Mouse (Mus musculus): ENCODE measurements around the gene Cpn2. TPM values are rescaled to one million over a fixed set of nuclear protein-coding genes. Genes with fewer than 3 reads are reported as not detected.

Gene Cpn2
- total RNA-seq, 1 experiment from 2014 or later, result not detected

DNA sequence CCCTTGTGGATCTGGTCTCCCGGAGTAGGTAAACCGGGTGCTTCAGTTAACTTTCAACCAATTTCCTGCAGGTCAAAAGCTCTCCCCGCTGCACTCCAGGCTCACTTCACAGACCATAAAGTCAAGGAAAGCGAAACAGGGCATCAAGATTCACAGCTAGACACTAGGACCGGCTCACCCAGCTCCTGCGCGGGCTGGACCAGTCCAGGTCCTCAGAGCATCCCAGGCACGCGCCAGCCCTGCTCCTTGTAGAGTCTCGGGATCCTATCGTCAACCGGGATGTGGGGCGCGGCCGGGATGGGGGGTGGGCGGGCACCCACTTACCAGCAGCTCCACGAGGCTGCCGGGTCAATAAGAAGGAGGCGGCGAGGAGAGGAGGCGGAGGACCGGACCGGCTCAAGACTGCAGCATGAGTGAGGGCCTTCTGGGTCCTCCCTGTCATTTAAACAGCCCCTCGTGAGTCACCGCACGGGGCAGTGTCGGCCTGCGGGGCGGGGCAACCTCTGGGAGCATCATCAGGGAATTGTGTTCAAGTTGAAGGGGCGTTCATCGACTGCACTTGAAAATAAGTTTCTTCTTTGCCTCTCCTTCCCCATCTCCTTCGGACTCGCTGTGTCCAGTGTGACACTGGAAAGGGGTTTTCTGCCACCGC is 15.7 kb upstream of the Cpn2 start, which contains the start of gene Lrrc15:
Gene Lrrc15, minus strand, starts transcription at position 413 of the 652 bp plus-strand sequence.
- ATAC-seq (replicated peaks; ENCODE audit: low read depth, poor library complexity, severe bottlenecking), result peak; percentile 52

DNA sequence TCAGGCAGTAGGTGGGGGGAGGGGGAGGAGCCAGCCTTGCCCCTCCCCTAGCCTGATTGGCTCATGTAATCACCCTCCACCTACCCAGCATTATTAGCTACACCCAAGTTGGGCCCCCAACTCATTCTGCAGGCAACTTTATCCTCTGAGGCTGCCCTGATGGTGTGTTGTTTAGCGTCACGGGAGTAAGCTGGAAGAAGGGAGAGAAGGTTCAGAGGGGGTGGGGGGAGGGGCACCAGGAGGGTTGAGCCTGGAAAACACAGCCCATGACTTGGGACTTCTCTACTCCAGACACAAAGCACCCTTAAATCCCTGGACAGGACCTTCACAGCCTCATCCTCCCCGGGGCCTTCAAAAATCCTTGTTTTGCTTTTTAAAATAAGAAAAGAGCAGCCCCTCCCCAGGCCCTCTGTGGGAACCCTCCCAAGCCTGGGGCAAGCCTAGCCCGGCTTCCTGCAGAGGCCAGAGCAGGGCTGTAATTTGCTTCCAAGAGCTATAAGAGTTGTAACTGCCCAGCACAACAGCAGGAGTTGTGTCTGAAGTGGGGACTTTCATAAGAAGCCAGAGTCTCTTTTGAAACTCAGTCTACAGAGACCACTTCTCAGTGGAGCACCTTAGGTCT is 13.5 kb upstream of the Cpn2 start:
- ATAC-seq (replicated peaks; ENCODE audit: low read depth, poor library complexity, severe bottlenecking), result no peak

DNA sequence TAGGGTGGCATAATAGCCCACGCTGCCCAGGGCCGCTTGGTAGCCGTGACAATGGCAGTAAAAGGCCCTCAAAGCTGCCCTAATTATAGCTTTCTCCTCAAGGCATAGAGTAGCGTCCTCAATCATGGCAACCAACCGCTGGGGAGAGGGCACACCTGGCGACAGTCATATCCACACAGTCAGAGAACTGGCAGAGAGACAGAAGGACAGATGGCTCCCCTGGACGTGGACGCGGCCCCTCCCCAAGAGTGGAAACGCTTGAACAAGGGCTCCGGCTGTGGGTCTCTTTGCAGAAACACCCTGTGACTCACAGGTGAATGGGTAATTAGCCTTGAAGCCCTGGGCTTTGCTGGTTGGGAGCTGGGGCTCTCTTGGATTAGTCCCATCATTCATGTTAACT is 11.1 kb upstream of the Cpn2 start:
- ATAC-seq (replicated peaks; ENCODE audit: low read depth, poor library complexity, severe bottlenecking), result no peak

DNA sequence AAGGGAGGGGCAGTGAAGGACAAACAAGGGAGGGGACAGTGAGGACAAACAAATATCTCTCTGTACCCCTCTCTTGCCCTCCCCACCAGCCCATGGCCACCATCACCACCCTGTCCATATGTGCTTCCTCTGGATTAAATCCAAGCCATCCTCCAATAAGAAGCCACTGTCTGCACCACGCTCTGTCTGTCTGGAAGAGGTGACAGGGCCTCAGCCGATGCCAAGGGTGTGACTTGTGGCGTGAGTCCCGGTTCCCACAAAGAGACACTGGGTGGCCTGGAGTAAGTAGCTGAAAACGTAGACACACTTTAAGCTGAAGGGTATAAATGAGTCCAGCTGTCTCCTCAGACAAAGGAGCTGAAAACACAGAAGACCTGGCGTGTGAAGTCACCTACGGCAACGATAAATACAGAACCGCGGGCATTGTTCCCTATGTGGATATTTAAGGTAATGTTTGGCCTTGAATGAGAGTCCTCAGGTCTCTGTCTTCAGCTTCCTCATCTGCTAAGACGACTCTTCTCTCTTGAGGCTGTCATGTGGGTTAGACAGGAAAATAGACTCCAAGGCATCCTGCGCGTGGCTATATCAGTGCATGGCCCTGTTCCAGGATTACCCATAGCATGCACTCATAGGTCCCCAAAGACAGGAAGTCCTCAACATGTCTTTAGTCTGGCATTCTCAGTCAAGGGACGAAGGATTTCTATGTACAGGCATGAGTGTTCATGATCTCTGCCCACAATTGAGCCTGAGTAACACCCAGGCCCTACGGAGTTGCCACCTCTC is 8.4 kb upstream of the Cpn2 start:
- ATAC-seq (replicated peaks; ENCODE audit: low read depth, poor library complexity, severe bottlenecking), result peak; percentile 64

DNA sequence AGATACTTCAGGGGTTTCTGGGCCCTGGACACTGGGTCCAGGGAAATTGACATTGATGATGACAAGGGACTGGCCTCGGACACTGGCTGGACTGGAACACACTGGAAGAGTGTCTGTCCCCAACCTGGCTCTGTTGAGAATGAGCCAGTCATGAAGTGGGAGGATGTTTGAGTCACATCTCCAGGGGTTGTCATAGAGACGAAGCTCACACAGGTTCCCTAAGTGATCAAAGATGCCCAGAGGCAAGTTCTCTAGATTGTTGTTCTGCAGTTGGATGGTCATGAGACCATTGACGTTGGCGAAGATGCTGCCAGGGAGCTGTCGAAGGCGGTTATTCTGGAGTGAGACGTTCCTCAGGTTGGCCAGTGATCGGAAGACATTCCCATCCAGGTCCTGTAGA is 5.8 kb upstream of the Cpn2 start:
- no peak for ATAC-seq (replicated peaks; ENCODE audit: low read depth, poor library complexity, severe bottlenecking)

DNA sequence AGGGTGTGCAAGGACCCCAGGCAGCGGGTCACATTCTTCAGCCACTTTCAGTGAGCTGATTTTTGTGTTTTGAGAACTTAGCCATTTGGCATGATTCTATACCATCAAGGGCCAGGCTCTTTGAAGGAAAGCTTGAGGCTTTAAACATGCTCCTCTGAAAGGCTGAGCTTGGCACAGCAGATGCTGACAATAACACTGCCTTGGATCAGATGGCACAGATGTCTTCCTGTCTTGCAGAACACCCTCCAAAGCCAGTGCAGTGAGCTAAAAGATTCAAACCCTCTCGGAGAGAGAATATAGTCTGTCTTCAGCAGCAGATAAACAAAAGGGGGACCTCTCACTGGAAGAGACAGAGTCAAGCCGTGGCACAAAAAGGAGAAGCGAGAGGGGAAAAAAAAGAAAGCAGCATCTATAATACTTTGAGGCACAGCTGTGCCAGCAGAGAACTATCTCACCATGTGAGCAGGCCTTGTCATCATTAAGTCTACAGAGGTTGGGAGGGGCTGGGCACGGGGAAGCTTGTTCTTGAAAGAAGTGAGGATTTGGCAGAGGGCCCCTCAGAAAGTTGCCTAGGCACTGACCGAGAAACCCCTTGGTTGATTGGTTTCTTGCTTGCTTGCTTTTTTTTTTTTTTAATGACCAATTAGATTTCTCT is 4.8 kb upstream of the Cpn2 start:
- ATAC-seq (replicated peaks; ENCODE audit: low read depth, poor library complexity, severe bottlenecking), result 0 out of 2 replicates have a peak, but pooled peaks have one; percentile 29

DNA sequence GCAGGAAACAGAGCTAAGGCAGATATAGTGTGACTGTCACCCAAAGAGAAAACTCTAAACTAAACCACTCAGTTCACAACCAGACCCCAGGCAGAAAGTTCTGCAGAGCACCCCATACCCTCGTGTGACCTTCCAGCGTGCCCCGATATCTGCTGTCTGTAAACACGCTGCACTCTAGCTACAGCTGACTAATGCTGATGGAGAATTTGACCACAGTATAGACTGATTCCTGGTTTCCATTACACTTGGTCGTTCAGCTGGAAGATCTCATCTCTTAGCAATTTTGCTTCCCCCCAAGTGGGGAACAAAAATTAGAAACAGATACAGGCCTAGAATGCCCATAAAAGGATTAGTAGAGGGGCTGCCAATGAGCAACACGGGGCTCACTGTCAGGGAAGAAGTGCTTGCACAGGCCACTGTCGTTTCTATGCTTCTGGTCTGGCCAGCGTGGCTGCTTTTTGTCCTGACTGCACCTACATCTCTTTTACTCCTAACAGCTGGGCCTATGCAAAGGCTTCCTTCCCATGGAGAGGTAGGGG is 4.0 kb upstream of the Cpn2 start:
- no peak for ATAC-seq (replicated peaks; ENCODE audit: low read depth, poor library complexity, severe bottlenecking)

DNA sequence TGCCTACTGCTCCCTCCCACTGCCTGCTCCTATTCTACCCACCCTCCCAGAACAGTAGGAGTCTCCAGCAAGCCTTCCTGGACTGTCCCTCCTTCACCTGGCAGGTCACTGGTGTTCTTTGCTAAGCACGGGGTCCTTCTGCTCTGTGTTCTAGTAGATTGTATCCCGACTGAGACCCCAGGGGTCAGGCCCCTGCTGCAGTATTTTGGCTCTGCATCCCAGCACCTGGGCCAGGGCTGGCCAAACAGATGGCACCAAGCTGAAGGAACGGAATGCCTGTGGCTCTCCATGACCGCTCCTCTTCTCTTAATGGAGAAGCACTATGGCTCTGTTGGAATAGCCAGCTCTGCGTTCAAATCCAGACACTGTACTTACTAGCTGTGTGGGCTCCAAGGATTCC is 738 bp downstream of the Cpn2 start:
- no peak for ATAC-seq (replicated peaks; ENCODE audit: low read depth, poor library complexity, severe bottlenecking)

DNA sequence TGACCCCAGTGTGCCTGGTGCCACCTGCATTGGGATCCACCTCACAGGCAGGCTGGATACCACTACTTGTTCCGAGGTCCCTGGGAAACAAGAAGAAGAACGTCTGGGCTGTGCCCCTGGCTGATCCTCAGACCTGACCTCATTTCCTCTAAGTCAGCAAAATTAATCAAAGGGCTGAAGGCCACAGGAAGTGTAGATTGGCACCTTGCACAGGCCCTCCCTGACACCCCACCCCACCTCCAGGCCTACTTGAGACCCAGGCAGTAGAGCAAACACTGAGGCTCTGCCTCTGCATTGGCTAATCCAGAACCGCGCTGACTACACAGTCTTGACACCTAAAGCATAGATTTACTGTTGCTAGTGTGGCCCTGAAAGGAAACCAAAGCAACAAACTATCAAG is 1.7 kb downstream of the Cpn2 start:
- peak; percentile 67 for ATAC-seq (replicated peaks; ENCODE audit: low read depth, poor library complexity, severe bottlenecking)

DNA sequence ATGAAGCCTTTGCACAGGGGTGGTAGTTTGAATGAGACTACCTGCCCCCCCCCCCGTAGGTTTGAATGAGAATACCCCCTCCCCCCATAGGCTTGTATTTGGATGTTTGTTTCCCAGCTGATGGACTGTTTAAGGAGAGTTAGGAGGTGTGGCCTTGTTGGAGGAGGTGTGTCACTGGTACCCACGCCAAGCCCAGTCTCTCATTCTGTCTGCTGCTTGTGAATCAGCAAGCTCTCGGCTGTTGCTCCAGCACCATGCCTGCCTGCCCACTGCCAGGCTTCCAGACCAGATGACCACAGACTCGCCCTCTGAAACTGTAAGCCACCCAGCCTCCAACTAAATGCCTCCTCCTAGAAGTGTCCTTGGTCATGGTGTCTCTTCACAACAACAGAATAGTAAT is 4.1 kb downstream of the Cpn2 start:
- ATAC-seq (replicated peaks; ENCODE audit: low read depth, poor library complexity, severe bottlenecking), result no peak

DNA sequence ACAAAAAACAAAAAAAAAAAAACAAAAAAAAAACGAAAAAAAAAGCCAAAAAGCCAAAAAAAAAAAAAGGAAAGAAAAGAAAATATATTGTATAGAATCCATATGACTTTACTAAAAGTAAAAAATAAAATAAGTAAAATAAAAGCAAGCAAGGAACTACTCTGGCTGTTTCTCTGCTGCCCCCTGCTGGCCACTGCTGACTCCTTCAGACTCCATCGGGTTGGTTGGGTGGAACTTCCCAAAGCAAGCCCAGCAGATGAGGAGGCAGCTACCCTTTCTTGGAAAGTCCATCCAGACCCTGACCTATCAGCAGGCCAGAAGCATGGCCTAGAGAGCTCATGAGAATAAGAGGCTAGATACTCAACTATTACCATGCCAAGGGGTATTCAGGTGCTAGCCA is 4.6 kb downstream of the Cpn2 start:
- peak; percentile 51; the same call in 1 of the 2 replicates for ATAC-seq (replicated peaks; ENCODE audit: low read depth, poor library complexity, severe bottlenecking)

DNA sequence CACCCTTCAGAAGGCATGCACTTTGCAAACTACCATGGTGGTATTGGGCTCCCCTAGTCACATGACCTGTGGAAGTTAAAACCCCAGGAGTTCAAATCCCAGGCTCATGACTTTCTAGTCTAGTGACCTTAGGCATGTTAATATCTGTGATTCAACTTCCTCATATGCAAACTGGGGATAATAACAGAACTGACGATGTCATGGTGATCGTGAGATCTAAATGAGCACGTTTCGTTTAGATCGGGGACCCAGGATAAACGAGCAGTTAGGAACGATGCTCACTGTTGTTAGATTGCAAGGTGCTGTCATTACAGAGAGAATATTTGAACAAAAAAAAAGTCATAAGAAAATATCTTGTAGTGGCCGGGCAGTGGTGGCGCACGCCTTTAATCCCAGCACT is 5.1 kb downstream of the Cpn2 start:
- ATAC-seq (replicated peaks; ENCODE audit: low read depth, poor library complexity, severe bottlenecking), result no peak

DNA sequence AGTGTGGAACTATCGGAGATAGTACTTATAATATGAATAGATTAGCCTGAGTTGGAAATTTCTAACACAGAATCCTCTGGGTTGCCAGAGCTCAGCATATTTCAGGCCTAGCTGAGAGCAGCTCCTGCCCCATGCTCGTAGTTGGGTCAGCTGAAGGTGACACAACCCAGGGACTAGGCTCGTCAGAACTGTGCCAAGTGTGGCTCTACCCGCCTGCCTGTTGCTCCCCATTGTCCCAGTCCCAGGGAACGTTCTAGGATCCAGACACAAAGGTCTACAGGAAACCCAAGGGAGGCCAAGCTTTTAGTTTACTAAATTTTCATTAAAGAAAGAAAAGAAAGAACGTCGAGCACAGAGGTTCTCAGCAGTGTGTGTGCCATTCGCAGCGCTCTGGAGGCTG is 6.0 kb downstream of the Cpn2 start:
- no peak for ATAC-seq (replicated peaks; ENCODE audit: low read depth, poor library complexity, severe bottlenecking)

DNA sequence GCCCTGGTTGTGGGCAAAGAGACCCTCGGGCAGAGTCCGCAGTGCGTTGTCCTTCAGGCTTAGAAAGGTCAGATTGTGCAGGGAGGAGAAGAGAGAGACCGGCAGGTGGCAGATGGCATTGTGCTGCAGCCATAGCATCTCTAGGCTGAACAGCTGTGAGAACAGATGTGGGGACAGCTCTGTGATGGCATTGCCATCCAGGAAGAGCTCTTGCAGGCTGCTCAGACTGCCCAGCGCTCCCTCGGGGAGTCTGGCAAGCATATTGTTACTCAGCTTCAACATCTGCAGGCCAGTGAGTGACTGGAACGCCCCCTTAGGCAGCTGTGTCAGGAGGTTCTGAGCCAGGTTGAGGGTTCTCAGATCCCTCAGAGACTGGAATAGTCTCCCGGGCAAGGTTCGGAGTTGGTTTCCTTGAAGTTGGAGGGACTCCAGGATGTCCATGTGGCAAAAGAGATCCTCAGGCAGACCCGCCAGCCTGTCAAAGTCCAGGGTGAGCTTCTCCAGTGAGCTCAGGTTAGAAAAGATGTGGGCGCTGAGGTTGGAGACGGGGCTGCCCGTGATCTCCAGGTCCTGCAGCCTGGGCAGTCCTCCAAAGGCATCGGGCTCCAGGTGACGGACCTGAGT is 7.2 kb downstream of the Cpn2 start:
- ATAC-seq (replicated peaks; ENCODE audit: low read depth, poor library complexity, severe bottlenecking), result no peak

DNA sequence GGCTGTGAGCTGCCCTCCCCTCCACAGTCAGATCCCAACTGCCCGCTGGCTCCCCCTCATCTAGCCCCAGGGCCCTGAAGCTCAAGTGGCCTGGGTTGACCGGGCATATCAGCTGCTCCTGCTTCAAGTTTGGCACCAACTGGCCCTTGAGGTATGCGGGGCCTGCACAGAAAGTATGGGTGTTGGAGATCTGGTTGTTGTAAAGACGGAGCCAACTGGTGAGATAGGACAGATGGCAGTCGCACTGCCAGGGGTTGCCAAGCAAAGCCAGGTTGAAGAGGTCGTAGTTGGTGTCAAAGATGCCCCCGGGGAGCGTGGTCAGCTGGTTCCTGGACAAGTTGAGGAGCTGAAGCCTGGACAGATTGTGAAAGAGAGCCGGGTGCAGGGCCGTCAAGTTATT is 7.9 kb downstream of the Cpn2 start:
- ATAC-seq (replicated peaks; ENCODE audit: low read depth, poor library complexity, severe bottlenecking), result no peak

DNA sequence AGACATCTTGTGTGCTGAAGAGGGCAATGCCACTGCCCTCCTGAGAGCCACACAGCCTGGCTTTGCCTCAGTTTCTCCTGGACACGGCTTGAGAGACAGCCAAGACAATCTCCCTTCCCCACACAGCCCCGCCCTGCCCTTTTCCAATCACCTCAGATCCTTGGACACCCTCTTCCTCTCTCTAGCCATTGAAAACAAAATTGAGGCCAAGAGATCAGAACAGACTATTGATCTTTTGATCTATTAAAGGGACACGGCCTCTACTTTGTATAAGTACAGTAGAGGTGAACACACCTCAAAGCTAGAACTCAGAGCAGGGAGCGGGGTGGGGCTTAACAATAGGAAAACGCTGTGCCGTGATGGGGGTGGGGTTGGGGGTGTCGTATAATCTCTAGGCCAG is 8.9 kb downstream of the Cpn2 start:
- ATAC-seq (replicated peaks; ENCODE audit: low read depth, poor library complexity, severe bottlenecking), result no peak

DNA sequence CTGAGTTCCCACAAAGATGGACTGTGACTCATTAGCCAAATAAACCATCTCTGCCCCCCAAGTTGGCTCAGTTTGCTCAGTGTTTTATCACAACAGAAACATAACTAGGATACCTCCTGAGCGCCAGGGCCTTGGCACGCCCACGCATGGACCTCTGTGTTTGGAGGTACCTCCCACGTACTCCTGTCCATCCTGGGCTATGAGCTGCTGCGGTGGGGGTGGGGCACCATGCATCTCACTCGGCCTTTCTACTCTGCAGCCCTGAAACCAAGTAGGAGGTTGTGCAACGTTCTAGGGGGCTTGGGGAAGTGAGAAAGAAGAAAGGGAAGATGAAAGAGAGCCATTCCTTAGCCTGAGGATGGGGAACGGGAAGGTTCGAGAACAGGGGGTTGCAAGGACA is 9.6 kb downstream of the Cpn2 start:
- ATAC-seq (replicated peaks; ENCODE audit: low read depth, poor library complexity, severe bottlenecking), result peak; percentile 76

DNA sequence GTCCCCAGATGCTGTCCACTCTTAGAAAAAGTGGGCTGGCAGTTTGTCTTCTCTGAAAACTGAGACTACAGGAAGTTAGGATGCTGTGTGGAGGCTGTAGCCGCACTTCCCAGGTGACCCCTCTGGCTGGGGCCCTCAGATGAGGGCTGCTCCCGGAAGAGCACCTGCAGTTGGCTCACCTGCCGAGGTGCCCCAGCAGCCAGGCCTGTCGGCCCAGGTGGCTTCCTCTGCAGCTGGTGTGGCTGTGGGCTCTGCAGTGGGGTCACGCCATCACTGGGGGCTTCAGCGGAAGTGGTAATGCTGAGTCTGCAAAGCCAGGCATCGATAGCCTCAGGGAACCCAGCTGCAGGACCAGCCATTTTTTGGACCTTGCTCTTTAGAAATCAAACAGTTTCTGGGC is 12.2 kb downstream of the Cpn2 start:
- ATAC-seq (replicated peaks; ENCODE audit: low read depth, poor library complexity, severe bottlenecking), result no peak

DNA sequence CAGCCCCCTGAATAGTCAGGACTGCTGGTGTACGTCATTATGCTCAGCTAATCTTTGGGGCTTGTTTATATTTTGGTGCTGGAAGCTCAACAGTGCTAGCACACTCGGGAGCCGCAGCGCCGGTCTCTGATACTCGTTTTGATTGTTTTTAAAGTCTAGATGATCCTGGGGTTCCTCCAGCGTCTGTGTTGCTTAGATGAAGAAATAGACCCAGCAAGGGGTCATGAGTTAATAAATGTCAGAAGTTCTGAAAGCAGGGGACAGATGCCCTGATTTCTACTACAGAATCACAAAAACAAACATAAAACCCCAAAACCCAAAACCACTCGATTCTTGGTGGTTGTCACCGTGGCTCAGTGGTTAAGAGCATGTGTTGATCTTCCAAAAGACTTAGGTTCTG is 13.4 kb downstream of the Cpn2 start:
- ATAC-seq (replicated peaks; ENCODE audit: low read depth, poor library complexity, severe bottlenecking), result no peak

DNA sequence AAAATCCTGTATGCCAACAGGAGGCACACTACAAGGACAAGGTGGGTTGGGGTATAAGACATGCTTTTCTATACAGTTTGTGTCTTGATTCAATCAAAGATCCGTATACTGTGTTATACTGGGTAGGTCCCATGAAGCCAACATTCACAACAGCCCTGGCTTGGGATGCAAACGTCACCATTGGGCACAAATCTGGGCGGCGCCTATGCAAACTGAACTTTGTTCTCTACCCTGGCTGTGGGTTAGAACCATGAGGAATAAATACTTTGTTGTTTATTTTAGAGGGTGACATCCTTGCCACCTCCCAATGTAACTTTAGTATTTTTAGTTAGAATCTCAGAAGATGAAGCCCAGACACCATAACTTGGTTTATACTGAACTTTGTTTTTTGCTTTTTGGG is 13.9 kb downstream of the Cpn2 start:
- ATAC-seq (replicated peaks; ENCODE audit: low read depth, poor library complexity, severe bottlenecking), result no peak

All from common myeloid progenitor, adult 5-6 weeks (primary cell).